Mouse (Mus musculus) cortical plate, adult 2 months (tissue): ENCODE measurements around the gene Nit1.

Experiments used
- CTCF ChIP-seq: fragments of 200-500 bp; IDR thresholded peaks from 2 replicates; pipeline ENCODE4 v1.5.1; 2011; ENCODE audit warnings: mild to moderate bottlenecking, control low read depth, low read length; ENCODE audit not compliant: insufficient read depth; ENCODE audit errors: extremely low read depth
- POLR2A ChIP-seq: fragments of 200-500 bp; IDR thresholded peaks from 2 replicates; pipeline ENCODE4 v1.6.1; 2011; ENCODE audit warnings: mild to moderate bottlenecking, low read length, control low read depth; ENCODE audit not compliant: insufficient read depth; ENCODE audit errors: extremely low read depth

DNA sequence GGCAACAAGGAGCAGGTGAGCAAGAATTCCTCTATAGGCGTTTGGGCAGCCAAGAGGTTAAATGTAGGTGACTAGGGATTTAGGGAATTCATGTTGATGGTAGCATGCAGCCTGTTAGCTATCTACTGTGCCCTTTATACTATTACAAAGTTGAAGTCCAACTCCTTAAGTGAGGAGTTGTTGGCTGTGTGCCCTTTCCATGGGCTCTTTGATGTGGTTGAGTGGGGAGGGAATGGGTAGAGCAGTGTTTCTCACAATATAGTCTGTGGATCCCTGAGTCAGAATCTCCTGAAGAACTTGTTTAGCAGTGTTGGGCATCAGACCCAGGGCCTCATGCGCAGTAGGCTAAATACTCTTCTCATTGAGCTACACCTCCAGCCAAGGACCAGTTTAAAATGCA is 11.4 kb upstream of the Nit1 start:
- no peak for TF ChIP-seq CTCF
- TF ChIP-seq POLR2A: no peak
